Mouse (Mus musculus) midbrain, postnatal 0 days (tissue): ENCODE measurements around the gene Gdpd5. TPM values are rescaled to one million over a fixed set of nuclear protein-coding genes. Genes with fewer than 3 reads are reported as not detected.

Experiments
- ATAC-seq: fragments of 200-750 bp; cut with Nextera tagmentation; 2 replicates; pipeline ENCODE4 v1.8.0; 2017; ENCODE audit warnings: moderate number of reproducible peaks, mild to moderate bottlenecking, moderate TSS enrichment, moderate library complexity; ENCODE audit not compliant: low FRiP score
- DNase-seq: peaks from one replicate; pipeline ENCODE4 v3.0.0-alpha.2; 2015; ENCODE audit warnings: low spot score
- H3K27ac ChIP-seq: fragments of 300-500 bp; sonication (generic); 2 replicates; pipeline ENCODE4 v1.5.1; 2014; ENCODE audit warnings: low read depth, mild to moderate bottlenecking, low read length, mixed read lengths
- H3K27me3 ChIP-seq: fragments of 300-500 bp; sonication (generic); 2 replicates; pipeline ENCODE4 v1.6.1; 2014; ENCODE audit warnings: low read length, control low read depth, mixed read lengths; ENCODE audit not compliant: insufficient read depth
- H3K36me3 ChIP-seq: fragments of 300-500 bp; sonication (generic); 2 replicates; pipeline ENCODE4 v1.6.1; 2014; ENCODE audit warnings: low read length, control low read depth, mixed read lengths; ENCODE audit not compliant: insufficient read depth
- H3K4me1 ChIP-seq: fragments of 300-500 bp; sonication (generic); 2 replicates; pipeline ENCODE4 v1.6.1; 2014; ENCODE audit warnings: mild to moderate bottlenecking, control low read depth, antibody characterized with exemption, low read length, mixed read lengths; ENCODE audit not compliant: insufficient read depth
- H3K4me2 ChIP-seq: fragments of 300-500 bp; sonication (generic); 2 replicates; pipeline ENCODE4 v1.6.1; 2014; ENCODE audit warnings: low read depth, mild to moderate bottlenecking, low read length, mixed read lengths; ENCODE audit not compliant: poor library complexity, severe bottlenecking
- H3K4me3 ChIP-seq: fragments of 300-500 bp; sonication (generic); 2 replicates; pipeline ENCODE4 v1.5.1; 2014; ENCODE audit warnings: low read depth, mild to moderate bottlenecking, low read length, moderate library complexity
- H3K9ac ChIP-seq: fragments of 300-500 bp; sonication (generic); replicated peaks from 2 replicates; pipeline ENCODE4 v1.6.1; 2014; ENCODE audit warnings: mild to moderate bottlenecking, low read length, moderate library complexity, mixed read lengths; ENCODE audit not compliant: poor library complexity, severe bottlenecking
- H3K9me3 ChIP-seq: fragments of 300-500 bp; sonication (generic); 2 replicates; pipeline ENCODE4 v1.6.1; 2016; ENCODE audit warnings: low read length, control low read depth
- CTCF ChIP-seq: IDR thresholded peaks from 2 replicates; pipeline ENCODE4 v1.5.1; 2016; ENCODE audit warnings: antibody characterized with exemption, mild to moderate bottlenecking
- WGBS: fragments of 180-500 bp; shearing (Covaris S2); extraction: QIAGEN DNeasy Blood & Tissue Kit; methylation state at CpG from one replicate; pipeline ENCODE4 v1.1.7; 2014; 5-methylcytosine and 5-hydroxymethylcytosine counted together
- polyA plus RNA-seq: library from polyadenylated mRNA; unstranded; fragments of >200 nt; fragmentation: Nextera tagmentation; extraction: Ambion mirVana; gene quantifications from 2 replicates; pipeline ENCODE4 v1.2.1, GENCODE M21; 2015
- total RNA-seq: library from RNA; depleted of rRNA; stranded (reverse); fragments of >200 nt; gene quantifications from 2 replicates; pipeline ENCODE4 v1.2.3, GENCODE M21; 2014

Gdpd5 gene
- total and polyA plus RNA-seq, 2 experiments from 2014 or later: 25.9 to 44.6 TPM

GRCm38 (mm10) chr7:99452859-99453258 is 71.6 kb downstream of the Gdpd5 start:
- 89% methylated on average over 7 of the region's 7 CpGs for WGBS
- no peak for TF ChIP-seq CTCF
- Histone ChIP-seq H3K9ac (no peak overlapping the region), H3K4me3 (no peak overlapping the region), H3K4me2 (no peak overlapping the region), H3K36me3 (peaks cover 6% of the 10 kb centered on the region; the same call in 1 of the 2 replicates), H3K27ac (no peak overlapping the region), H3K9me3 (no peaks in the 10 kb centered on the region), H3K27me3 (no peaks in the 10 kb centered on the region), H3K4me1 (no peaks in the 10 kb centered on the region)
- DNase-seq (no peak), ATAC-seq (no peak)

GRCm38 (mm10) chr7:99454044-99454443 is 72.8 kb downstream of the Gdpd5 start:
- Histone ChIP-seq H3K27ac (no peak overlapping the region), H3K9ac (no peak overlapping the region), H3K4me2 (no peak overlapping the region), H3K4me3 (no peak overlapping the region), H3K4me1 (no peaks in the 10 kb centered on the region), H3K27me3 (no peaks in the 10 kb centered on the region), H3K36me3 (peaks cover 13% of the 10 kb centered on the region), H3K9me3 (no peaks in the 10 kb centered on the region)
- DNase-seq (no peak), ATAC-seq (no peak)
- 81% methylated on average over 4 of the region's 4 CpGs for WGBS
- TF ChIP-seq CTCF: no peak

DNA sequence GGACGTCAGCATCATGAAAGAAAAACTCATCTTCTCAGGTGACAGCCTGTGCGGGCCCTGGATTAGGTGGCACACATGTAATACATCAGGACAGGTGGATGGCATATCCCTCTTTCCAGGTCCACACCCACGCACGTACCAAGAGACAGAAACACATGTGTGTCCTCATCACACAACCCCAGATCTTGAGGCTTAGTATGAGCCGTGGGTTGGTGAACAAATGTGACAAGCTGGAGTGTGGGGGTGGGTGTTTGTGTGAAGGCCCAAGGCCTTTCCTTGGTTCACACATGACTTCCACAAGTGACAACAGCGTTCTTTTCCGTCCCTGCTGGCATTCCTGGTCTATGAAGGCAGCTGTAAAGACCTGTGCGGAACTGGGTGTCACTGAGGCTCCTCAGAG is 77.6 kb downstream of the Gdpd5 start:
- Histone ChIP-seq H3K27me3 (no peaks in the 10 kb centered on the region), H3K27ac (no peak overlapping the region), H3K9me3 (no peaks in the 10 kb centered on the region), H3K9ac (no peak overlapping the region), H3K36me3 (peaks cover 34% of the 10 kb centered on the region), H3K4me3 (no peak overlapping the region), H3K4me2 (no peak overlapping the region), H3K4me1 (no peaks in the 10 kb centered on the region)
- TF ChIP-seq CTCF: no peak
- WGBS: 93% methylated on average over 8 of the region's 8 CpGs
- DNase-seq (no peak), ATAC-seq (no peak)

GRCm38 (mm10) chr7:99459888-99460652 is 78.9 kb downstream of the Gdpd5 start:
- H3K27me3 ChIP-seq: no peaks in the 10 kb centered on the region
- H3K4me3 ChIP-seq: no peak overlapping the region
- no peak for ATAC-seq
- peaks cover 34% of the 10 kb centered on the region for H3K36me3 ChIP-seq
- no peak overlapping the region for H3K9ac ChIP-seq
- WGBS: 92% methylated on average over 14 of the region's 15 CpGs
- no peak overlapping the region for H3K27ac ChIP-seq
- no peak for TF ChIP-seq CTCF
- H3K4me2 ChIP-seq: no peak overlapping the region
- no peaks in the 10 kb centered on the region for H3K9me3 ChIP-seq
- DNase-seq: no peak
- no peaks in the 10 kb centered on the region for H3K4me1 ChIP-seq

DNA sequence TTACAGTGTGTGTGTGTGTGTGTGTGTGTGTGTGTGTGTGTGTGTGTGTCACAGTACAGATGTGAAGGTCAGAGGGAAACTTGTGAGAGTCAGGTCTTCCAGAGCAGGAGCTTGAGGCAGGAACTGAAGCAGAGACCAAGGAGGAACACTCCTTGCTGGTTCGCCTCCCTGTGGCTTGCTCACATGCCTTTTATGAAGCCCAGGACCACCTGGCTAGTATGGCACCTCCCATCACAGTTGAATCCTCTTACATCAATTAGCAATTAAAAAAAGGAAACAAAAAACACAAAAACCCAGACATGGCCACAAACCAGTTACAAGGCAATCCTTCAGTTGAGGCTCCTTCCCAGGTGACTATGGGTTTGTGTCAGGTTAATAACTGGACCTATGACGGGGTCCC is 81.9 kb downstream of the Gdpd5 start:
- 82% methylated on average over 2 of the region's 2 CpGs for WGBS
- TF ChIP-seq CTCF: no peak
- Histone ChIP-seq H3K36me3 (peaks cover 26% of the 10 kb centered on the region), H3K4me2 (no peak overlapping the region), H3K9me3 (no peaks in the 10 kb centered on the region), H3K4me3 (no peak overlapping the region), H3K4me1 (peaks cover 11% of the 10 kb centered on the region; the same call in 1 of the 2 replicates), H3K27me3 (no peaks in the 10 kb centered on the region), H3K27ac (no peak overlapping the region), H3K9ac (no peak overlapping the region)
- DNase-seq (no peak), ATAC-seq (no peak)

DNA sequence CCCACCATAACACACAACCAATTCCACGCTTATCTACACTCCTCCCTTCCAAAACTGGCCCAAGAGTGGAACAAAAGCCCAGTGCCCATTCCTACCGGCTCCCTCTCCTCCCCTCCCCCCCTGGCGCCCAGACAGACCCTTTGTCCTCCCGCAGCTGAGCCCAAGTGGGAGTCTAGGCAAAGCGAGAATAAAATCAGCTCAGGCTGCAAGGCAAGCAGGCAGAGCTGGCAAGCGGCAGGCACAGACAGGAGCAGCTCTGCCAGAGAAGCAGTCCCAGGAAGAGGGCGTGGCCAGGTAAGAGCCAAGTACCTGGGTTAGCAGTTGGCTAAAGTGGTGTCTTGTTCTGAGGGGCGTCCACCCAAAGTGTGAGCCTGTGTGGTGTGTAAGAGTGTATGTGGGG is 84.6 kb downstream of the Gdpd5 start, which contains the start of gene Klhl35:
Gene Klhl35 (plus strand): TSS at position 194 of the 400 bp plus-strand sequence.
- no peak for TF ChIP-seq CTCF
- Histone ChIP-seq H3K9me3 (no peaks in the 10 kb centered on the region), H3K4me2 (peak within 1 kb of the TSS; percentile 28), H3K27me3 (no peaks in the 10 kb centered on the region), H3K4me1 (peaks cover 11% of the 10 kb centered on the region; the same call in 1 of the 2 replicates), H3K9ac (no peak within 1 kb of the TSS; the same call in 1 of the 2 replicates), H3K36me3 (peaks cover 9% of the 10 kb centered on the region), H3K4me3 (no peak within 1 kb of the TSS), H3K27ac (peak within 1 kb of the TSS; percentile 47; the same call in 1 of the 2 replicates)
- peak; percentile 54 for DNase-seq
- no peak for ATAC-seq
- WGBS: 12% methylated on average over 8 of the region's 8 CpGs
